Mouse (Mus musculus) cortical plate, adult 2 months (tissue): ENCODE measurements around the gene Gm16181.

ENCODE experiments used
- CTCF ChIP-seq: fragments of 200-500 bp; IDR thresholded peaks from 2 replicates; pipeline ENCODE4 v1.5.1; 2011; ENCODE audit warnings: mild to moderate bottlenecking, control low read depth, low read length; ENCODE audit not compliant: insufficient read depth; ENCODE audit errors: extremely low read depth
- POLR2A ChIP-seq: fragments of 200-500 bp; IDR thresholded peaks from 2 replicates; pipeline ENCODE4 v1.6.1; 2011; ENCODE audit warnings: mild to moderate bottlenecking, low read length, control low read depth; ENCODE audit not compliant: insufficient read depth; ENCODE audit errors: extremely low read depth

DNA sequence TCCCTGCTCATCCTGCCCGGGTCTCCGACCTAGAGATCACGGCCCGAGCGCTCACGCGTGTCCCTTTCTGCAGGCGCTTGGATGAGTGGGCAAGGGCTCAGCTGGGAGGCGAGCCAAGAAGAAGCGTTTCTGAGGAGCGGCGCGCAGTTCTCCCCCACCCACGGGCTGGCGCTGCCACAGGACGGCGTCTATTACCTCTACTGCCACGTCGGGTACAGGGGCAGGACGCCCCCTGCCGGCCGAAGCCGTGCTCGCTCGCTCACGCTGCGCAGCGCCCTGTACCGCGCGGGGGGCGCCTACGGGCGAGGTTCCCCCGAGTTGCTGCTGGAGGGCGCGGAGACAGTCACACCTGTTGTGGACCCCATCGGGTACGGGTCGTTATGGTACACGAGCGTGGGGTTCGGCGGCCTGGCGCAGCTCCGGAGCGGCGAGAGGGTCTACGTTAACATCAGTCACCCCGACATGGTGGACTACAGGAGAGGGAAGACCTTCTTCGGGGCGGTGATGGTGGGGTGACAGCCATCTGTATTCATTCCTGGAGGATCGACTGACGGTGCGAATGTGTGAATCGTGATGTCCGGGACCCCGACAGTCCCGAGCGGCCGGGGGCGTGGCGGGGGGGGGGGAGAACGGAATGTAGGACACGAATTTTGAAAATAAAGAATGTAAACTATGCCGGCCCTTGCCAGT is 24.9 kb upstream of the Gm16181 start:
- TF ChIP-seq POLR2A = no peak
- peak; percentile 56 for TF ChIP-seq CTCF
